Mouse (Mus musculus): ENCODE measurements around the gene Cd1d1. TPM values are rescaled to one million over a fixed set of nuclear protein-coding genes. Genes with fewer than 3 reads are reported as not detected.
A peak's percentile ranks its signal among the peaks of the same experiment; 100 is the strongest.
"Not testable (repeated sequence)": the region's sequence is repeated elsewhere in the genome, so short reads cannot be mapped to it uniquely, and the experiment has no call there.

The Cd1d1 gene
- total RNA-seq, 1 experiment, result 12.4 TPM

DNA sequence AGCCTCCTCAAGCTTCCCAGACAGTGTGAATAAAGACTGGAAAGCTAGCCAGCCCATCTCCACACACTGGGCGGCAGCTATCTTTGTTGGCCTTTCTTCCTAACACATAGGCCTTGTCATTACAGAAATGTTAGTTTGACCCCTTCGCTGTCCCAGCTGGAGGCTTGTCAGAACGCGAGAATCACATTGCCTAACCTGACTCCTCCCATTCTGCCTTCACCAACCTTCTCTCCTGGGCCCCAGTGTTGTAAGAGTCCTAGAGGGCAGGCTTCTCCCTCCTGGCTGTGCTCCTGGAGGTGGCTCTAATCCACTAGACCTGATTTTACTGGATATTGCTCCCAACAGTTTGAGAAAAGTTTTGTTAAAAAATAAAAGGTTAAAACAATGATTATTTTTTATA lies 1.4 kb upstream of the Cd1d1 start:
- no peak overlapping the region for H3K4me3 ChIP-seq (ENCODE audit: insufficient read depth in 1 of 2, low read depth in 1 of 2, low read length in 2 of 2, poor library complexity in 1 of 2, severe bottlenecking in 1 of 2)
- H3K9me3 ChIP-seq (ENCODE audit: control insufficient read depth, insufficient read depth, low read depth, low read length), result no peaks in the 10 kb centered on the region
- TF ChIP-seq CHD2 (IDR thresholded peaks at IDR 0.05; ENCODE audit: low read depth, low read length), result no peak
- DNase-seq (ENCODE audit: low read depth, low spot score), result no peak
- H3K27ac ChIP-seq (ENCODE audit: insufficient read depth, low read depth, low read length, poor library complexity, severe bottlenecking), result no peak overlapping the region
- H3K36me3 ChIP-seq (ENCODE audit: control insufficient read depth, insufficient read depth, low read length, poor library complexity, severe bottlenecking), result no peaks in the 10 kb centered on the region
- in situ Hi-C loops (cut with MboI; ENCODE audit: low sequenced_read_pairs in 2 of 2, unreplicated experiment in 2 of 2), result no loop called here
- H3K9ac ChIP-seq (ENCODE audit: insufficient read depth, low read depth, low read length, poor library complexity, severe bottlenecking), result no peak overlapping the region
- H3K4me1 ChIP-seq (ENCODE audit: control insufficient read depth in 2 of 2, insufficient read depth in 2 of 2, low read length in 2 of 2, poor library complexity in 1 of 2), result peaks cover 0 to 2% of the 10 kb centered on the region in 2 experiments; a peak in 1 of 4 replicates

DNA sequence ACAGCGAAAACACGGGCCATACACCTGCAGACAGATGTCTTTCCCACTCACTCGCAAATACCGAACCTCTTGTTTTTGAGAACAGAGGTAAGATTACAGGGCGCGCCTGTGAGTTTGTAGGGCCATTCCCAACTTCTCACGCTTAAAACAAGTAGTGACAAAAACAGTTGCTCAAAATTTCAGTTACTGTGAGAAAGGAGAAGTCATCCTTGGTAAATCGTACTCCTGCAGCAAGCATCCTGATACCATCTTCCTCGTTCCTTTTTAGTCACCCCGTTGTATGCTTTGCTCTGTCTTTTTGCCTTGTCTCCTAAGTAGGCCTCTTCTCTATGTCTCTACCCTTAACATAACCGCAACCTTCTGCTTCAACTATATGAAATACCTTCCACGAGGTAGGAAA lies 810 bp upstream of the Cd1d1 start:
- Histone ChIP-seq H3K27ac (ENCODE audit: insufficient read depth, low read depth, low read length, poor library complexity, severe bottlenecking) (no peak overlapping the region), H3K4me1 (ENCODE audit: control insufficient read depth in 2 of 2, insufficient read depth in 2 of 2, low read length in 2 of 2, poor library complexity in 1 of 2) (peaks cover 2% of the 10 kb centered on the region in 2 experiments; a peak in 1 of 4 replicates), H3K9ac (ENCODE audit: insufficient read depth, low read depth, low read length, poor library complexity, severe bottlenecking) (no peak overlapping the region), H3K4me3 (ENCODE audit: insufficient read depth in 1 of 2, low read depth in 1 of 2, low read length in 2 of 2, poor library complexity in 1 of 2, severe bottlenecking in 1 of 2) (no peak overlapping the region), H3K36me3 (ENCODE audit: control insufficient read depth, insufficient read depth, low read length, poor library complexity, severe bottlenecking) (no peaks in the 10 kb centered on the region), H3K9me3 (ENCODE audit: control insufficient read depth, insufficient read depth, low read depth, low read length) (no peaks in the 10 kb centered on the region)
- no peak for DNase-seq (ENCODE audit: low read depth, low spot score)
- in situ Hi-C loops (cut with MboI; ENCODE audit: low sequenced_read_pairs in 2 of 2, unreplicated experiment in 2 of 2), result no loop called here
- TF ChIP-seq ZNF384 (IDR thresholded peaks at IDR 0.05; ENCODE audit: low read depth, low read length) (no peak), MAFK (IDR thresholded peaks at IDR 0.05; ENCODE audit: insufficient read depth, low read depth, low read length) (no peak), CHD2 (IDR thresholded peaks at IDR 0.05; ENCODE audit: low read depth, low read length) (no peak), HCFC1 (IDR thresholded peaks at IDR 0.05; ENCODE audit: borderline replicate concordance, insufficient read depth, low read length) (no peak), ZC3H11A (IDR thresholded peaks at IDR 0.05; ENCODE audit: borderline replicate concordance, low read depth, low read length) (no peak)

- in situ Hi-C loops (cut with MboI; ENCODE audit: low sequenced_read_pairs in 2 of 2, unreplicated experiment in 2 of 2); H3K27ac ChIP-seq (ENCODE audit: insufficient read depth, low read depth, low read length, poor library complexity, severe bottlenecking); H3K36me3 ChIP-seq (ENCODE audit: control insufficient read depth, insufficient read depth, low read length, poor library complexity, severe bottlenecking); H3K9me3 ChIP-seq (ENCODE audit: control insufficient read depth, insufficient read depth, low read depth, low read length); H3K4me1 ChIP-seq (ENCODE audit: control insufficient read depth in 2 of 2, insufficient read depth in 2 of 2, low read length in 2 of 2, poor library complexity in 1 of 2): not testable (repeated sequence)
- Histone ChIP-seq H3K9ac (ENCODE audit: insufficient read depth, low read depth, low read length, poor library complexity, severe bottlenecking) (peak overlapping the region; percentile 54; the same call in 1 of the 2 replicates), H3K4me3 (ENCODE audit: insufficient read depth in 1 of 2, low read depth in 1 of 2, low read length in 2 of 2, poor library complexity in 1 of 2, severe bottlenecking in 1 of 2) (peak overlapping the region; percentile 48 to 81)
- TF ChIP-seq MAFK (IDR thresholded peaks at IDR 0.05; ENCODE audit: insufficient read depth, low read depth, low read length), result peak; percentile 48; the same call in 1 of the 2 replicates
- DNase-seq (ENCODE audit: low read depth, low spot score), result peak; percentile 65
Measured at GRCm38 (mm10) chr3:86998433-86999414, 517 bp downstream of the Cd1d1 start.

DNA sequence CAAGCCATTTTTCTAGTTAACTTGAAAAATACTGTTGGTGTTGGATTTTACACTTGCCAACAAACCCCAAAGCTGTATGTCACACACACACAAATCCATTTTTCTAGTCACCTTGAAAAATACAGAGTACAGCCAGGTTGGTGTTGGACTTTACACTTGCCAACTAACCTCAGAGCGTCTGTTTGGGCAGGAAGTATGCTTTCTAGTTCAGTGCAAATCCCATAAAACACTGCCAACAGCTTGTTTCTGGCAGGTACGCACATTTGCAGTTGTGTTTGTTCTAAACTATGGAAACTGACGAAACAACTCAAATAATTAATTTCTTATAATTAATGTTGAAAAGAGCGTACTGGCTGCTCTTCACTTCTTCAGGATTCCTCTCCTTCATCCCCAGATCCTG lies 3.1 kb downstream of the Cd1d1 start:
- in situ Hi-C loops (cut with MboI; ENCODE audit: low sequenced_read_pairs in 2 of 2, unreplicated experiment in 2 of 2), result no loop called here
- no peak overlapping the region for H3K27ac ChIP-seq (ENCODE audit: insufficient read depth, low read depth, low read length, poor library complexity, severe bottlenecking)
- no peak for TF ChIP-seq HCFC1 (IDR thresholded peaks at IDR 0.05; ENCODE audit: borderline replicate concordance, insufficient read depth, low read length)
- no peak for TF ChIP-seq ZC3H11A (IDR thresholded peaks at IDR 0.05; ENCODE audit: borderline replicate concordance, low read depth, low read length)
- no peak for TF ChIP-seq MAFK (IDR thresholded peaks at IDR 0.05; ENCODE audit: insufficient read depth, low read depth, low read length)
- TF ChIP-seq CHD2 (IDR thresholded peaks at IDR 0.05; ENCODE audit: low read depth, low read length), result no peak
- no peak for TF ChIP-seq ZNF384 (IDR thresholded peaks at IDR 0.05; ENCODE audit: low read depth, low read length)
- no peak for DNase-seq (ENCODE audit: low read depth, low spot score)
- H3K4me3 ChIP-seq (ENCODE audit: insufficient read depth in 1 of 2, low read depth in 1 of 2, low read length in 2 of 2, poor library complexity in 1 of 2, severe bottlenecking in 1 of 2), result no peak overlapping the region
- no peak overlapping the region for H3K9ac ChIP-seq (ENCODE audit: insufficient read depth, low read depth, low read length, poor library complexity, severe bottlenecking)
- H3K9me3 ChIP-seq (ENCODE audit: control insufficient read depth, insufficient read depth, low read depth, low read length), result no peaks in the 10 kb centered on the region
- no peaks in the 10 kb centered on the region for H3K36me3 ChIP-seq (ENCODE audit: control insufficient read depth, insufficient read depth, low read length, poor library complexity, severe bottlenecking)
- peaks cover 2% of the 10 kb centered on the region in 2 experiments; a peak in 1 of 4 replicates for H3K4me1 ChIP-seq (ENCODE audit: control insufficient read depth in 2 of 2, insufficient read depth in 2 of 2, low read length in 2 of 2, poor library complexity in 1 of 2)

DNA sequence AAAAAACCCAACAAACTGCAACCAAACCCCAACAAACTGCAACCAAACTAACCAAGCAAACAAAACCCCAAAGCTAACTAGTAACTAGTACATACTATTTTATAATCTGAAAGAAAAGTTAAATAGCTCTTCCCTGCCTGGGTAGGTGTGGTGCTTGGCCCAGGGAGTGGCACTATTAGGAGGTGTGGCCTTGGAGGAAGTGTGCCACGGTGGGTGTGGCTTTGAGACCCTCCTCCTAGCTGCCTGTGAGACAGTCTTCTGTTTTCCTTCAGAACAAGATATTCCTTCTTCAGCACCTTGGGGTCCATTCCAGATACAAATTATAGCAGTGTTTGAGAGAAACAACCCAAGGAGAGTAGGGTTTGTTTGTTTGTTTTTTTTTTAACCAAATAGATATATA lies 3.9 kb downstream of the Cd1d1 start:
- H3K27ac ChIP-seq (ENCODE audit: insufficient read depth, low read depth, low read length, poor library complexity, severe bottlenecking), result no peak overlapping the region
- TF ChIP-seq ZNF384 (IDR thresholded peaks at IDR 0.05; ENCODE audit: low read depth, low read length), result no peak
- no peak overlapping the region for H3K9ac ChIP-seq (ENCODE audit: insufficient read depth, low read depth, low read length, poor library complexity, severe bottlenecking)
- H3K9me3 ChIP-seq (ENCODE audit: control insufficient read depth, insufficient read depth, low read depth, low read length), result no peaks in the 10 kb centered on the region
- peaks cover 2% of the 10 kb centered on the region in 2 experiments; a peak in 1 of 4 replicates for H3K4me1 ChIP-seq (ENCODE audit: control insufficient read depth in 2 of 2, insufficient read depth in 2 of 2, low read length in 2 of 2, poor library complexity in 1 of 2)
- no peak overlapping the region for H3K4me3 ChIP-seq (ENCODE audit: insufficient read depth in 1 of 2, low read depth in 1 of 2, low read length in 2 of 2, poor library complexity in 1 of 2, severe bottlenecking in 1 of 2)
- in situ Hi-C loops (cut with MboI; ENCODE audit: low sequenced_read_pairs in 2 of 2, unreplicated experiment in 2 of 2), result no loop called here
- no peaks in the 10 kb centered on the region for H3K36me3 ChIP-seq (ENCODE audit: control insufficient read depth, insufficient read depth, low read length, poor library complexity, severe bottlenecking)
- DNase-seq (ENCODE audit: low read depth, low spot score), result no peak

DNA sequence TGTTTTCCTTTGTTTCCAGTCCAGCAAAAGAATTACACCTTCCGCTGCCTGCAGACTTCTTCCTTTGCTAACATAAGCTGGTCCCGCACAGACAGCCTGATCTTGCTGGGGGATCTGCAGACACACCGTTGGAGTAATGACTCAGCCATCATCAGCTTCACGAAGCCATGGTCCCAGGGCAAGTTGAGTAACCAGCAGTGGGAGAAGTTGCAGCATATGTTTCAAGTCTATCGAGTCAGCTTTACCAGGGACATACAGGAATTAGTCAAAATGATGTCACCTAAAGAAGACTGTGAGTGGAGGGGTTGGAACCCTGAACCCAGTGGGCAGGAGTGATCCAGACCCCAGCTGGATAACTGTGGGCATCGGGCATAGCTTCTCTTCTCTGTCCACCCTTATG lies 12.3 kb downstream of the Cd1d1 start:
- H3K27ac ChIP-seq (ENCODE audit: insufficient read depth, low read depth, low read length, poor library complexity, severe bottlenecking); H3K4me1 ChIP-seq (ENCODE audit: control insufficient read depth in 2 of 2, insufficient read depth in 2 of 2, low read length in 2 of 2, poor library complexity in 1 of 2); H3K36me3 ChIP-seq (ENCODE audit: control insufficient read depth, insufficient read depth, low read length, poor library complexity, severe bottlenecking); H3K9ac ChIP-seq (ENCODE audit: insufficient read depth, low read depth, low read length, poor library complexity, severe bottlenecking); H3K9me3 ChIP-seq (ENCODE audit: control insufficient read depth, insufficient read depth, low read depth, low read length); in situ Hi-C loops (cut with MboI; ENCODE audit: low sequenced_read_pairs in 2 of 2, unreplicated experiment in 2 of 2); DNase-seq (ENCODE audit: low read depth, low spot score): not testable (repeated sequence)
- peak overlapping the region; percentile 14 to 40; a peak in 2 of 4 replicates for H3K4me3 ChIP-seq (ENCODE audit: insufficient read depth in 1 of 2, low read depth in 1 of 2, low read length in 2 of 2, poor library complexity in 1 of 2, severe bottlenecking in 1 of 2)
